Mouse (Mus musculus): ENCODE measurements around the gene Pigm. TPM values are rescaled to one million over a fixed set of nuclear protein-coding genes. Genes with fewer than 3 reads are reported as not detected.

Gene Pigm
- polyA plus RNA-seq, 1 experiment: 19.9 TPM

DNA sequence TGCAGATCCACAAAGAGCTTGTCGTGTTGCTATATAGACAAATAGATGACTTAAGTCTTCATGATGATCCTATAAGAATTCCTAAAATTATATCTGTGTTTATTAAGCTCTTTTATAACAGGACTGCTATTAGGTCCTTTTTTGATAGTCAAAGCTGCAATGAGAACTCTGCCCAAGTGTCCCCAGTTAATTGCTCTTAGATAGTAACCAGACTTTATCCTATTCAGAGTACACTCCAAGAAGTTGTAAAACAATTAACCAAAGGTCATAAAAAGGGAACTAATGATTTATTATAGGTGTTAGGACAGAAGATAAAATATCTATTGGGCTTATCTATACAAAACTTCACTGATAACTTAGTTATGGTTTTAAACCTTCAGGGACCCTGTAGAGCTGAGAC, 5.7 kb downstream of the Pigm start:
- peaks cover 14% of the 10 kb centered on the region; the same call in 1 of the 2 replicates for H3K36me3 ChIP-seq (ENCODE audit: control insufficient read depth, insufficient read depth, low read length, poor library complexity, severe bottlenecking)

GRCm38 (mm10) chr1:172387246-172387645, 10.9 kb downstream of the Pigm start:
- TF ChIP-seq EP300 (IDR thresholded peaks at IDR 0.05; ENCODE audit: insufficient read depth, low read depth, low read length) (no peak), POLR2A (IDR thresholded peaks at IDR 0.05; ENCODE audit: insufficient read depth, low read length) (no peak), CTCF (IDR thresholded peaks at IDR 0.05; ENCODE audit: low read depth, low read length) (no peak)
- Histone ChIP-seq H3K9ac (ENCODE audit: low read depth, poor library complexity, severe bottlenecking) (no peak overlapping the region), H3K4me1 (ENCODE audit: control insufficient read depth, insufficient read depth, low read length) (no peaks in the 10 kb centered on the region), H3K27me3 (ENCODE audit: control insufficient read depth, insufficient read depth, low read length, poor library complexity, severe bottlenecking) (no peaks in the 10 kb centered on the region), H3K27ac (ENCODE audit: insufficient read depth, low read length) (no peak overlapping the region), H3K4me3 (ENCODE audit: low read depth, low read length) (no peak overlapping the region), H3K9me3 (replicated peaks; ENCODE audit: control insufficient read depth, insufficient read depth, low read length, poor library complexity, severe bottlenecking) (no peaks in the 10 kb centered on the region), H3K36me3 (ENCODE audit: control insufficient read depth, insufficient read depth, low read length, poor library complexity, severe bottlenecking) (no peaks in the 10 kb centered on the region)

More for the DNA sequence above, 5.7 kb downstream of the Pigm start:
- Histone ChIP-seq H3K27me3 (ENCODE audit: control insufficient read depth, insufficient read depth, low read length, poor library complexity, severe bottlenecking) (no peaks in the 10 kb centered on the region), H3K27ac (ENCODE audit: insufficient read depth, low read length) (no peak overlapping the region), H3K4me3 (ENCODE audit: low read depth, low read length) (no peak overlapping the region), H3K9ac (ENCODE audit: low read depth, poor library complexity, severe bottlenecking) (no peak overlapping the region), H3K9me3 (replicated peaks; ENCODE audit: control insufficient read depth, insufficient read depth, low read length, poor library complexity, severe bottlenecking) (no peaks in the 10 kb centered on the region), H3K4me1 (ENCODE audit: control insufficient read depth, insufficient read depth, low read length) (no peaks in the 10 kb centered on the region)
- TF ChIP-seq EP300 (IDR thresholded peaks at IDR 0.05; ENCODE audit: insufficient read depth, low read depth, low read length): no peak
- TF ChIP-seq POLR2A (IDR thresholded peaks at IDR 0.05; ENCODE audit: insufficient read depth, low read length): no peak
- no peak for TF ChIP-seq CTCF (IDR thresholded peaks at IDR 0.05; ENCODE audit: low read depth, low read length)

- no peak for TF ChIP-seq CTCF (IDR thresholded peaks at IDR 0.05; ENCODE audit: low read depth, low read length)
- TF ChIP-seq POLR2A (IDR thresholded peaks at IDR 0.05; ENCODE audit: insufficient read depth, low read length): no peak
- no peak for TF ChIP-seq EP300 (IDR thresholded peaks at IDR 0.05; ENCODE audit: insufficient read depth, low read depth, low read length)
- no peak overlapping the region for H3K27ac ChIP-seq (ENCODE audit: insufficient read depth, low read length)
- no peaks in the 10 kb centered on the region for H3K4me1 ChIP-seq (ENCODE audit: control insufficient read depth, insufficient read depth, low read length)
- H3K4me3 ChIP-seq (ENCODE audit: low read depth, low read length): no peak overlapping the region
- peaks cover 5% of the 10 kb centered on the region for H3K9me3 ChIP-seq (replicated peaks; ENCODE audit: control insufficient read depth, insufficient read depth, low read length, poor library complexity, severe bottlenecking)
- H3K9ac ChIP-seq (ENCODE audit: low read depth, poor library complexity, severe bottlenecking): no peak overlapping the region
- no peaks in the 10 kb centered on the region for H3K27me3 ChIP-seq (ENCODE audit: control insufficient read depth, insufficient read depth, low read length, poor library complexity, severe bottlenecking)
- H3K36me3 ChIP-seq (ENCODE audit: control insufficient read depth, insufficient read depth, low read length, poor library complexity, severe bottlenecking): no peaks in the 10 kb centered on the region
Measured at GRCm38 (mm10) chr1:172390769-172391168, 14.4 kb downstream of the Pigm start.

DNA sequence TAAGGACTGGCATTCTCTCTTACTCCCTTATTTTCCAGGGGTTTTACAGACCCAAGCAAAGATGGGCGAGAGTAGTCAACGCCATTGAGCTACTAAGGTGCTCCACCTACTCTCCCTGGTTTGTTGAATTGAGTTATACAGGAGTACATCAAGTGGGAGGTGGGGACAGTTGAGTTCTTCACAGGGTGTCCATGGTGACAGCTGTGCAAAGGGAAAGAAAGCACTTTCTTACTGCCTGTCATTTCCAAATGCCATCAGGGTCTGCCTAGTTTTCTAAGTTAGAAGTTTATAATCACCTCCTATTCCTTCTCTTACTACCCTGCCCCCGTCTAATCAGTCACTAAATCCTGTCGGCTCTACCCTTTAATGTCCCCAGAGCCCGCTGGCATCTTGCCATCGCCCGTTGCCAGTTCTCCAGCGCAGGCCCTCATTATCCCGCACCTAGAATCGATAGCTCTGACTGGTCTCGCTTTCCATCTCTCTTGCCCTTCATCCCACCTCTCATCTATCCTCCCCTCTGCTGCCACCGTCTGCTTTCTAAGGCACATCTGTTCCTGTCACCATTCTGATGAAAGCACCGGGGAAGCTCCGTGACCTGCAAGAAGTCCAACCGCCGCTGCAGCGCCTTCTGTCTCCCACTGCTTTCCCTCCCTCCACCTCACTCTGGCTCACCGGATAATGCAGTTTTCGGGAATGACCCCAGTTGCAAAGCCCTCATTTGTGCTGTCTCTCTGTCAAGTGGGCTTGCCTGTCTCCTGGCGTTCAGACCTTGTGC, 15.6 kb downstream of the Pigm start:
- TF ChIP-seq EP300 (IDR thresholded peaks at IDR 0.05; ENCODE audit: insufficient read depth, low read depth, low read length) (no peak), POLR2A (IDR thresholded peaks at IDR 0.05; ENCODE audit: insufficient read depth, low read length) (no peak), CTCF (IDR thresholded peaks at IDR 0.05; ENCODE audit: low read depth, low read length) (no peak)
- no peaks in the 10 kb centered on the region for H3K27me3 ChIP-seq (ENCODE audit: control insufficient read depth, insufficient read depth, low read length, poor library complexity, severe bottlenecking)
- H3K36me3 ChIP-seq (ENCODE audit: control insufficient read depth, insufficient read depth, low read length, poor library complexity, severe bottlenecking): no peaks in the 10 kb centered on the region
- no peak overlapping the region for H3K27ac ChIP-seq (ENCODE audit: insufficient read depth, low read length)
- H3K9ac ChIP-seq (ENCODE audit: low read depth, poor library complexity, severe bottlenecking): no peak overlapping the region
- H3K9me3 ChIP-seq (replicated peaks; ENCODE audit: control insufficient read depth, insufficient read depth, low read length, poor library complexity, severe bottlenecking): peaks cover 5% of the 10 kb centered on the region
- no peak overlapping the region for H3K4me3 ChIP-seq (ENCODE audit: low read depth, low read length)
- H3K4me1 ChIP-seq (ENCODE audit: control insufficient read depth, insufficient read depth, low read length): no peaks in the 10 kb centered on the region

DNA sequence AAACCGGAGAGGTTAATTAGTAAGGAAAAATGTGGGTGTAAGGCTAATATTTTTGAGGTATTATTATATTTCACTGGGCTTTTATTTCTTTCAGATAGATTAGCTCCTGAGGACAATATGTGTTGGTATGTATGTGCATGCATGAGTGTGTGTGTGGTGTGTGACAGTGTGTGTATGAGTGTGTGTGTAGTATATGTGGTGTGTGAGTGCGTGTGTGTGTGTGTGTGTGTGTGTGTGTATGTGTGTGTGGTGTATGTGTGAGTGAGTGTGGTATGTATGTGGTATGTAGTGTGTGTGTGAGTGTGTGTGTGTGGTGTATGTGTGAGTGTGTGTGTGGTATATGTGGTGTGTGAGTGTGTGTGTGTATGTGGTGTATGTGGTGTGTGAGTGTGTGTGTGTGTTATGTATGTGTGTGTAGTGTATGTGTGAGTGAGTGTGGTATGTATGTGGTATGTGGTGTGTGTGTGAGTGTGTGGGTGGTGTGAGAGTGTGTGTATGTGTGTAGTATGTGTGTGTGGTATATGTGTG, 16.4 kb downstream of the Pigm start:
- Histone ChIP-seq H3K27ac (ENCODE audit: insufficient read depth, low read length) (no peak overlapping the region), H3K9me3 (replicated peaks; ENCODE audit: control insufficient read depth, insufficient read depth, low read length, poor library complexity, severe bottlenecking) (peaks cover 5% of the 10 kb centered on the region)

DNA sequence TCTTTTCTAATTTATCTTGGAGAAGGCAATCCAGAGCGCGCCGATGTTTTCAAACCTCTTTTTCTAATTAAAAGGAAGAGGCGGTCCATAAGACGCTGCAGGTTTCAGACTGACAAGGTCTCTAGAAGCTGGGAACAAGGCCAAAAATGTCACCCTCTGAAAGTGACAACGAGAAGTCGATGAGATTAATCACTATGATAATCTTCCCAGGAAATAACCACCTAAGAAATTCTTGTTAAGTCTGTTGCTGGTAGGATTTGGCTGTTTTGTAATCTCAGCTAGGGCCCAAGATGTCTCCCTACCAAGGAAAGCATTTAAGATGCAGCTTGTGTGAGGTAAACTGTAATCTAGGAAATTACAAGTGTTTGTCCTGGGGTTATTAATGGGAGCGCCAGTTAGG, 17.4 kb downstream of the Pigm start:
- Histone ChIP-seq H3K4me3 (ENCODE audit: low read depth, low read length) (no peak overlapping the region), H3K27me3 (ENCODE audit: control insufficient read depth, insufficient read depth, low read length, poor library complexity, severe bottlenecking) (no peaks in the 10 kb centered on the region), H3K9ac (ENCODE audit: low read depth, poor library complexity, severe bottlenecking) (no peak overlapping the region), H3K9me3 (replicated peaks; ENCODE audit: control insufficient read depth, insufficient read depth, low read length, poor library complexity, severe bottlenecking) (peaks cover 5% of the 10 kb centered on the region), H3K36me3 (ENCODE audit: control insufficient read depth, insufficient read depth, low read length, poor library complexity, severe bottlenecking) (no peaks in the 10 kb centered on the region), H3K27ac (ENCODE audit: insufficient read depth, low read length) (no peak overlapping the region), H3K4me1 (ENCODE audit: control insufficient read depth, insufficient read depth, low read length) (no peaks in the 10 kb centered on the region)
- TF ChIP-seq CTCF (IDR thresholded peaks at IDR 0.05; ENCODE audit: low read depth, low read length) (no peak), EP300 (IDR thresholded peaks at IDR 0.05; ENCODE audit: insufficient read depth, low read depth, low read length) (no peak), POLR2A (IDR thresholded peaks at IDR 0.05; ENCODE audit: insufficient read depth, low read length) (no peak)

More for the DNA sequence above, 16.4 kb downstream of the Pigm start:
- Histone ChIP-seq H3K9ac (ENCODE audit: low read depth, poor library complexity, severe bottlenecking) (no peak overlapping the region), H3K4me1 (ENCODE audit: control insufficient read depth, insufficient read depth, low read length) (no peaks in the 10 kb centered on the region), H3K36me3 (ENCODE audit: control insufficient read depth, insufficient read depth, low read length, poor library complexity, severe bottlenecking) (no peaks in the 10 kb centered on the region), H3K4me3 (ENCODE audit: low read depth, low read length) (no peak overlapping the region), H3K27me3 (ENCODE audit: control insufficient read depth, insufficient read depth, low read length, poor library complexity, severe bottlenecking) (no peaks in the 10 kb centered on the region)
- TF ChIP-seq CTCF (IDR thresholded peaks at IDR 0.05; ENCODE audit: low read depth, low read length): no peak
- TF ChIP-seq EP300 (IDR thresholded peaks at IDR 0.05; ENCODE audit: insufficient read depth, low read depth, low read length): no peak
- no peak for TF ChIP-seq POLR2A (IDR thresholded peaks at IDR 0.05; ENCODE audit: insufficient read depth, low read length)

All from ES-Bruce4 (cell line).